Mouse (Mus musculus) intestine, embryonic 16.5 days (tissue): ENCODE results near the gene Otop2. TPM values are rescaled to one million over a fixed set of nuclear protein-coding genes. Genes with fewer than 3 reads are reported as not detected.

Experiments
- ATAC-seq: fragments of 200-750 bp; cut with Nextera tagmentation; 2 replicates; pipeline ENCODE4 v1.8.0; 2017; ENCODE audit warnings: moderate TSS enrichment, moderate library complexity
- H3K27ac ChIP-seq: fragments of 300-500 bp; sonication (generic); 2 replicates; pipeline ENCODE4 v1.5.1; 2014; ENCODE audit warnings: mild to moderate bottlenecking, low read length
- H3K27me3 ChIP-seq: fragments of 300-500 bp; sonication (generic); replicated peaks from 2 replicates; pipeline ENCODE4 v1.6.1; 2014; ENCODE audit warnings: low read length, control low read depth, mixed read lengths; ENCODE audit not compliant: control insufficient read depth, insufficient read depth
- H3K36me3 ChIP-seq: fragments of 300-500 bp; sonication (generic); 2 replicates; pipeline ENCODE4 v1.6.1; 2014; ENCODE audit warnings: low read length, control low read depth; ENCODE audit not compliant: control insufficient read depth, insufficient read depth
- H3K4me1 ChIP-seq: fragments of 300-500 bp; sonication (generic); 2 replicates; pipeline ENCODE4 v1.6.1; 2014; ENCODE audit warnings: low read length, control low read depth, mixed read lengths; ENCODE audit not compliant: control insufficient read depth, insufficient read depth
- H3K4me2 ChIP-seq: fragments of 300-500 bp; sonication (generic); 2 replicates; pipeline ENCODE4 v1.6.1; 2014; ENCODE audit warnings: low read depth, low read length, control low read depth
- H3K4me3 ChIP-seq: fragments of 300-500 bp; sonication (generic); 2 replicates; pipeline ENCODE4 v1.5.1; 2014; ENCODE audit warnings: mild to moderate bottlenecking, low read length
- H3K9ac ChIP-seq: fragments of 300-500 bp; sonication (generic); 2 replicates; pipeline ENCODE4 v1.6.1; 2014; ENCODE audit warnings: low read depth, low read length
- H3K9me3 ChIP-seq: fragments of 300-500 bp; sonication (generic); 2 replicates; pipeline ENCODE4 v1.6.1; 2016; ENCODE audit warnings: low read length, control low read depth; ENCODE audit not compliant: control insufficient read depth
- WGBS: fragments of 180-500 bp; shearing (Covaris S2); extraction: QIAGEN DNeasy Blood & Tissue Kit; methylation state at CpG from one replicate; pipeline ENCODE4 v1.1.7; 2014; 5-methylcytosine and 5-hydroxymethylcytosine counted together
- polyA plus RNA-seq: library from polyadenylated mRNA; unstranded; fragments of >200 nt; fragmentation: Nextera tagmentation; extraction: Ambion mirVana; gene quantifications from 2 replicates; pipeline ENCODE4 v1.2.1, GENCODE M21; 2015

Gene Otop2
- polyA plus RNA-seq, 1 experiment from 2014 or later: 0.11 TPM

GRCm38 (mm10) chr11:115282723-115283485 is 24.1 kb upstream of the Otop2 start:
- no peaks in the 10 kb centered on the region for H3K36me3 ChIP-seq
- no peak overlapping the region for H3K27ac ChIP-seq

GRCm38 (mm10) chr11:115283486-115283765 is 23.5 kb upstream of the Otop2 start:
- Histone ChIP-seq H3K4me3 (no peak overlapping the region), H3K9ac (no peak overlapping the region), H3K36me3 (no peaks in the 10 kb centered on the region), H3K27ac (no peak overlapping the region), H3K4me1 (0 out of 2 replicates have a peak, but pooled peaks cover 2% of the 10 kb centered on the region), H3K27me3 (no peaks in the 10 kb centered on the region), H3K9me3 (no peaks in the 10 kb centered on the region), H3K4me2 (no peak overlapping the region)
- WGBS: 65% methylated on average over 9 of the region's 9 CpGs
- ATAC-seq: no peak

More at GRCm38 (mm10) chr11:115282723-115283485, 24.1 kb upstream of the Otop2 start:
- Histone ChIP-seq H3K27me3 (no peaks in the 10 kb centered on the region), H3K4me3 (no peak overlapping the region), H3K4me1 (peaks cover 7% of the 10 kb centered on the region), H3K9me3 (no peaks in the 10 kb centered on the region), H3K9ac (no peak overlapping the region), H3K4me2 (no peak overlapping the region)
- WGBS: 82% methylated on average over 8 of the region's 8 CpGs
- ATAC-seq: no peak

GRCm38 (mm10) chr11:115283891-115284620 is 22.9 kb upstream of the Otop2 start:
- Histone ChIP-seq H3K4me3 (no peak overlapping the region), H3K36me3 (no peaks in the 10 kb centered on the region), H3K4me2 (no peak overlapping the region), H3K9me3 (no peaks in the 10 kb centered on the region), H3K27me3 (no peaks in the 10 kb centered on the region), H3K9ac (no peak overlapping the region), H3K27ac (no peak overlapping the region), H3K4me1 (0 out of 2 replicates have a peak, but pooled peaks cover 2% of the 10 kb centered on the region)
- no peak for ATAC-seq
- WGBS: 87% methylated on average over 12 of the region's 12 CpGs

- no peak overlapping the region for H3K27ac ChIP-seq
- no peaks in the 10 kb centered on the region for H3K9me3 ChIP-seq
- H3K36me3 ChIP-seq: no peaks in the 10 kb centered on the region
- H3K27me3 ChIP-seq: no peaks in the 10 kb centered on the region
- H3K4me3 ChIP-seq: no peak overlapping the region
- 0 out of 2 replicates have a peak, but pooled peaks have one; percentile 40 for ATAC-seq
- no peak overlapping the region for H3K4me2 ChIP-seq
- peaks cover 7% of the 10 kb centered on the region; the same call in 1 of the 2 replicates for H3K4me1 ChIP-seq
- WGBS: 50% methylated on average over 4 of the region's 4 CpGs
- H3K9ac ChIP-seq: no peak overlapping the region; the same call in 1 of the 2 replicates
Observed at GRCm38 (mm10) chr11:115285282-115285681, 21.7 kb upstream of the Otop2 start.

GRCm38 (mm10) chr11:115286201-115286993 is 20.6 kb upstream of the Otop2 start:
- no peak overlapping the region for H3K27ac ChIP-seq
- ATAC-seq: no peak
- H3K27me3 ChIP-seq: no peaks in the 10 kb centered on the region
- no peaks in the 10 kb centered on the region for H3K9me3 ChIP-seq
- H3K4me3 ChIP-seq: no peak overlapping the region
- no peak overlapping the region for H3K9ac ChIP-seq
- WGBS: 73% methylated on average over 19 of the region's 19 CpGs
- peaks cover 7% of the 10 kb centered on the region; the same call in 1 of the 2 replicates for H3K4me1 ChIP-seq
- no peaks in the 10 kb centered on the region for H3K36me3 ChIP-seq
- H3K4me2 ChIP-seq: no peak overlapping the region

- Histone ChIP-seq H3K4me2 (no peak overlapping the region), H3K9me3 (no peaks in the 10 kb centered on the region), H3K27ac (no peak overlapping the region), H3K27me3 (no peaks in the 10 kb centered on the region), H3K36me3 (no peaks in the 10 kb centered on the region), H3K4me3 (no peak overlapping the region), H3K9ac (no peak overlapping the region), H3K4me1 (peaks cover 11% of the 10 kb centered on the region; the same call in 1 of the 2 replicates)
- no peak for ATAC-seq
- WGBS: 85% methylated on average over 5 of the region's 5 CpGs
Observed at GRCm38 (mm10) chr11:115287386-115287785, 19.6 kb upstream of the Otop2 start.

- no peak overlapping the region for H3K27ac ChIP-seq
- H3K4me1 ChIP-seq: peaks cover 11% of the 10 kb centered on the region; the same call in 1 of the 2 replicates
- no peak overlapping the region for H3K9ac ChIP-seq
- H3K27me3 ChIP-seq: no peaks in the 10 kb centered on the region
- no peaks in the 10 kb centered on the region for H3K9me3 ChIP-seq
- no peak for ATAC-seq
- no peaks in the 10 kb centered on the region for H3K36me3 ChIP-seq
- H3K4me3 ChIP-seq: no peak overlapping the region
- WGBS: 76% methylated on average over 2 of the region's 2 CpGs
- H3K4me2 ChIP-seq: no peak overlapping the region
Observed at GRCm38 (mm10) chr11:115288305-115288704, 18.7 kb upstream of the Otop2 start.

- peaks cover 11% of the 10 kb centered on the region; the same call in 1 of the 2 replicates for H3K4me1 ChIP-seq
- H3K9me3 ChIP-seq: no peaks in the 10 kb centered on the region
- no peaks in the 10 kb centered on the region for H3K36me3 ChIP-seq
- 74% methylated on average over 8 of the region's 8 CpGs for WGBS
- H3K4me2 ChIP-seq: no peak overlapping the region
- no peak overlapping the region for H3K9ac ChIP-seq
- no peaks in the 10 kb centered on the region for H3K27me3 ChIP-seq
- no peak for ATAC-seq
- no peak overlapping the region for H3K27ac ChIP-seq
- no peak overlapping the region for H3K4me3 ChIP-seq
Observed at GRCm38 (mm10) chr11:115289885-115290284, 17.1 kb upstream of the Otop2 start.

GRCm38 (mm10) chr11:115290314-115290713 is 16.6 kb upstream of the Otop2 start:
- H3K9me3 ChIP-seq: no peaks in the 10 kb centered on the region
- 84% methylated on average over 1 of the region's 1 CpGs for WGBS
- H3K4me3 ChIP-seq: no peak overlapping the region
- H3K9ac ChIP-seq: no peak overlapping the region
- H3K36me3 ChIP-seq: no peaks in the 10 kb centered on the region
- H3K27me3 ChIP-seq: no peaks in the 10 kb centered on the region
- no peak for ATAC-seq
- H3K4me2 ChIP-seq: no peak overlapping the region
- H3K4me1 ChIP-seq: peaks cover 9% of the 10 kb centered on the region; the same call in 1 of the 2 replicates
- H3K27ac ChIP-seq: peak overlapping the region; percentile 31; the same call in 1 of the 2 replicates
